Mouse (Mus musculus): ENCODE data around the gene Runx3. TPM values are rescaled to one million over a fixed set of nuclear protein-coding genes. Genes with fewer than 3 reads are reported as not detected.

The Runx3 gene
- polyA plus RNA-seq, 1 experiment from 2014 or later, result 0.17 TPM

- no peak for ATAC-seq
- 48% methylated on average over 4 of the region's 4 CpGs for WGBS
- Histone ChIP-seq H3K9me3 (ENCODE audit: control insufficient read depth) (no peaks in the 10 kb centered on the region), H3K27me3 (replicated peaks; ENCODE audit: control insufficient read depth, insufficient read depth, low read length) (peaks cover 3% of the 10 kb centered on the region; the same call in 1 of the 2 replicates), H3K27ac (ENCODE audit: low read depth, low read length) (no peak overlapping the region), H3K9ac (ENCODE audit: low read depth, low read length) (no peak overlapping the region), H3K4me2 (replicated peaks; ENCODE audit: low read depth) (no peak overlapping the region), H3K36me3 (ENCODE audit: control insufficient read depth, insufficient read depth) (no peaks in the 10 kb centered on the region), H3K4me1 (replicated peaks; ENCODE audit: control insufficient read depth, insufficient read depth, low read length) (no peaks in the 10 kb centered on the region), H3K4me3 (ENCODE audit: low read depth, low read length) (no peak overlapping the region)
- TF ChIP-seq CTCF (IDR thresholded peaks at IDR 0.05; ENCODE audit: low read depth), result no peak
Measured at GRCm38 (mm10) chr4:135106968-135107367, 13.5 kb upstream of the Runx3 start.

- no peak overlapping the region for H3K27ac ChIP-seq (ENCODE audit: low read depth, low read length)
- H3K9me3 ChIP-seq (ENCODE audit: control insufficient read depth), result peaks cover 3% of the 10 kb centered on the region; the same call in 1 of the 2 replicates
- no peak overlapping the region for H3K4me2 ChIP-seq (replicated peaks; ENCODE audit: low read depth)
- WGBS, result 64% methylated on average over 3 of the region's 3 CpGs
- H3K27me3 ChIP-seq (replicated peaks; ENCODE audit: control insufficient read depth, insufficient read depth, low read length), result no peaks in the 10 kb centered on the region
- no peak for TF ChIP-seq CTCF (IDR thresholded peaks at IDR 0.05; ENCODE audit: low read depth)
- ATAC-seq, result no peak
- no peak overlapping the region for H3K4me3 ChIP-seq (ENCODE audit: low read depth, low read length)
- no peak overlapping the region for H3K9ac ChIP-seq (ENCODE audit: low read depth, low read length)
- no peaks in the 10 kb centered on the region for H3K36me3 ChIP-seq (ENCODE audit: control insufficient read depth, insufficient read depth)
- H3K4me1 ChIP-seq (replicated peaks; ENCODE audit: control insufficient read depth, insufficient read depth, low read length), result no peaks in the 10 kb centered on the region
Measured at GRCm38 (mm10) chr4:135108666-135109065, 11.8 kb upstream of the Runx3 start.

- Histone ChIP-seq H3K4me2 (replicated peaks; ENCODE audit: low read depth) (no peak overlapping the region), H3K4me1 (replicated peaks; ENCODE audit: control insufficient read depth, insufficient read depth, low read length) (no peaks in the 10 kb centered on the region), H3K4me3 (ENCODE audit: low read depth, low read length) (no peak overlapping the region), H3K27me3 (replicated peaks; ENCODE audit: control insufficient read depth, insufficient read depth, low read length) (no peaks in the 10 kb centered on the region), H3K27ac (ENCODE audit: low read depth, low read length) (no peak overlapping the region), H3K36me3 (ENCODE audit: control insufficient read depth, insufficient read depth) (no peaks in the 10 kb centered on the region), H3K9me3 (ENCODE audit: control insufficient read depth) (peaks cover 3% of the 10 kb centered on the region; the same call in 1 of the 2 replicates), H3K9ac (ENCODE audit: low read depth, low read length) (no peak overlapping the region)
- 88% methylated on average over 8 of the region's 8 CpGs for WGBS
- ATAC-seq, result no peak
- no peak for TF ChIP-seq CTCF (IDR thresholded peaks at IDR 0.05; ENCODE audit: low read depth)
Measured at GRCm38 (mm10) chr4:135113656-135114055, 6.8 kb upstream of the Runx3 start.

GRCm38 (mm10) chr4:135114301-135114700 lies 6.2 kb upstream of the Runx3 start:
- H3K27me3 ChIP-seq (replicated peaks; ENCODE audit: control insufficient read depth, insufficient read depth, low read length), result no peaks in the 10 kb centered on the region
- no peaks in the 10 kb centered on the region for H3K4me1 ChIP-seq (replicated peaks; ENCODE audit: control insufficient read depth, insufficient read depth, low read length)
- no peak overlapping the region for H3K9ac ChIP-seq (ENCODE audit: low read depth, low read length)
- peaks cover 3% of the 10 kb centered on the region; the same call in 1 of the 2 replicates for H3K9me3 ChIP-seq (ENCODE audit: control insufficient read depth)
- no peak overlapping the region for H3K4me3 ChIP-seq (ENCODE audit: low read depth, low read length)
- no peak overlapping the region for H3K4me2 ChIP-seq (replicated peaks; ENCODE audit: low read depth)
- no peaks in the 10 kb centered on the region for H3K36me3 ChIP-seq (ENCODE audit: control insufficient read depth, insufficient read depth)
- no peak for TF ChIP-seq CTCF (IDR thresholded peaks at IDR 0.05; ENCODE audit: low read depth)
- no peak overlapping the region for H3K27ac ChIP-seq (ENCODE audit: low read depth, low read length)
- WGBS, result 73% methylated on average over 10 of the region's 10 CpGs
- ATAC-seq, result no peak

GRCm38 (mm10) chr4:135115426-135116170 lies 4.9 kb upstream of the Runx3 start:
- Histone ChIP-seq H3K4me1 (replicated peaks; ENCODE audit: control insufficient read depth, insufficient read depth, low read length) (no peaks in the 10 kb centered on the region), H3K9me3 (ENCODE audit: control insufficient read depth) (peaks cover 3% of the 10 kb centered on the region; the same call in 1 of the 2 replicates), H3K4me2 (replicated peaks; ENCODE audit: low read depth) (no peak overlapping the region), H3K27ac (ENCODE audit: low read depth, low read length) (no peak overlapping the region), H3K4me3 (ENCODE audit: low read depth, low read length) (no peak overlapping the region), H3K36me3 (ENCODE audit: control insufficient read depth, insufficient read depth) (no peaks in the 10 kb centered on the region), H3K9ac (ENCODE audit: low read depth, low read length) (no peak overlapping the region), H3K27me3 (replicated peaks; ENCODE audit: control insufficient read depth, insufficient read depth, low read length) (no peaks in the 10 kb centered on the region)
- no peak for TF ChIP-seq CTCF (IDR thresholded peaks at IDR 0.05; ENCODE audit: low read depth)
- no peak for ATAC-seq
- WGBS, result 50% methylated on average over 14 of the region's 14 CpGs

- 52% methylated on average over 5 of the region's 5 CpGs for WGBS
- no peak for TF ChIP-seq CTCF (IDR thresholded peaks at IDR 0.05; ENCODE audit: low read depth)
- Histone ChIP-seq H3K27ac (ENCODE audit: low read depth, low read length) (no peak overlapping the region), H3K9me3 (ENCODE audit: control insufficient read depth) (peaks cover 3% of the 10 kb centered on the region; the same call in 1 of the 2 replicates), H3K4me2 (replicated peaks; ENCODE audit: low read depth) (no peak overlapping the region), H3K4me3 (ENCODE audit: low read depth, low read length) (no peak overlapping the region), H3K9ac (ENCODE audit: low read depth, low read length) (no peak overlapping the region), H3K4me1 (replicated peaks; ENCODE audit: control insufficient read depth, insufficient read depth, low read length) (no peaks in the 10 kb centered on the region), H3K36me3 (ENCODE audit: control insufficient read depth, insufficient read depth) (no peaks in the 10 kb centered on the region), H3K27me3 (replicated peaks; ENCODE audit: control insufficient read depth, insufficient read depth, low read length) (no peaks in the 10 kb centered on the region)
- no peak for ATAC-seq
Measured at GRCm38 (mm10) chr4:135116391-135116790, 4.1 kb upstream of the Runx3 start.
